Mouse (Mus musculus) MEL (cell line): Measurements from ENCODE around the gene Sec24c.

Source experiments
- GATA1 ChIP-seq: IDR thresholded peaks from 2 replicates; pipeline ENCODE4 v1.6.1; 2011; ENCODE audit warnings: low read depth, low read length, improper control_type of control experiment
- MAFK ChIP-seq: IDR thresholded peaks from 2 replicates; pipeline ENCODE4 v1.6.1; 2011; ENCODE audit warnings: low read depth, mild to moderate bottlenecking, low read length, improper control_type of control experiment, borderline replicate concordance

- TF ChIP-seq GATA1 (no peak), MAFK (no peak)
Observed at GRCm38 (mm10) chr14:20743614-20744013, 69.5 kb downstream of the Sec24c start.
